Mouse (Mus musculus): ENCODE results near the gene Isg20l2. TPM values are rescaled to one million over a fixed set of nuclear protein-coding genes. Genes with fewer than 3 reads are reported as not detected.

Isg20l2 gene
- total and polyA plus RNA-seq, 2 experiments from 2014 or later = 8.2 to 16.2 TPM

- Histone ChIP-seq H3K36me3 (replicated peaks; ENCODE audit: control insufficient read depth, insufficient read depth, low read length) (peaks cover 52% of the 10 kb centered on the region), H3K4me2 (ENCODE audit: low read depth, low read length) (peak overlapping the region; percentile 82), H3K9ac (replicated peaks; ENCODE audit: low read depth, low read length) (peak overlapping the region; percentile 89), H3K27me3 (ENCODE audit: control insufficient read depth, insufficient read depth, low read length) (no peaks in the 10 kb centered on the region), H3K9me3 (replicated peaks; ENCODE audit: control insufficient read depth, low read length) (no peaks in the 10 kb centered on the region), H3K4me3 (ENCODE audit: low read depth, low read length) (peak overlapping the region; percentile 65), H3K27ac (ENCODE audit: low read depth) (0 out of 2 replicates have a peak overlapping the region, but pooled peaks have one; percentile 86), H3K4me1 (ENCODE audit: control insufficient read depth, insufficient read depth) (peaks cover 5% of the 10 kb centered on the region; the same call in 1 of the 2 replicates)
- TF ChIP-seq EP300 (IDR thresholded peaks at IDR 0.05; ENCODE audit: low read depth) = no peak
- TF ChIP-seq CTCF (IDR thresholded peaks at IDR 0.05; ENCODE audit: low read depth) = no peak; the same call in 1 of the 2 replicates
- ATAC-seq (ENCODE audit: insufficient read depth, low read depth) (no peak), DNase-seq (ENCODE audit: low spot score) (no peak)
- WGBS = 63% methylated on average over 9 of the region's 9 CpGs
Observed at GRCm38 (mm10) chr3:87920270-87920943, 9.7 kb upstream of the Isg20l2 start.

GRCm38 (mm10) chr3:87924996-87925395, 5.1 kb upstream of the Isg20l2 start:
- H3K4me2 ChIP-seq (ENCODE audit: low read depth, low read length) = no peak overlapping the region
- peaks cover 10% of the 10 kb centered on the region for H3K4me1 ChIP-seq (ENCODE audit: control insufficient read depth, insufficient read depth)
- no peak for DNase-seq (ENCODE audit: low spot score)
- no peak overlapping the region for H3K27ac ChIP-seq (ENCODE audit: low read depth)
- WGBS = 79% methylated on average over 7 of the region's 7 CpGs
- ATAC-seq (ENCODE audit: insufficient read depth, low read depth) = no peak
- H3K4me3 ChIP-seq (ENCODE audit: low read depth, low read length) = no peak overlapping the region
- H3K9me3 ChIP-seq (replicated peaks; ENCODE audit: control insufficient read depth, low read length) = no peaks in the 10 kb centered on the region
- no peak overlapping the region for H3K9ac ChIP-seq (replicated peaks; ENCODE audit: low read depth, low read length)
- peaks cover 59% of the 10 kb centered on the region for H3K36me3 ChIP-seq (replicated peaks; ENCODE audit: control insufficient read depth, insufficient read depth, low read length)
- TF ChIP-seq EP300 (IDR thresholded peaks at IDR 0.05; ENCODE audit: low read depth) (no peak), CTCF (IDR thresholded peaks at IDR 0.05; ENCODE audit: low read depth) (no peak)
- H3K27me3 ChIP-seq (ENCODE audit: control insufficient read depth, insufficient read depth, low read length) = no peaks in the 10 kb centered on the region

DNA sequence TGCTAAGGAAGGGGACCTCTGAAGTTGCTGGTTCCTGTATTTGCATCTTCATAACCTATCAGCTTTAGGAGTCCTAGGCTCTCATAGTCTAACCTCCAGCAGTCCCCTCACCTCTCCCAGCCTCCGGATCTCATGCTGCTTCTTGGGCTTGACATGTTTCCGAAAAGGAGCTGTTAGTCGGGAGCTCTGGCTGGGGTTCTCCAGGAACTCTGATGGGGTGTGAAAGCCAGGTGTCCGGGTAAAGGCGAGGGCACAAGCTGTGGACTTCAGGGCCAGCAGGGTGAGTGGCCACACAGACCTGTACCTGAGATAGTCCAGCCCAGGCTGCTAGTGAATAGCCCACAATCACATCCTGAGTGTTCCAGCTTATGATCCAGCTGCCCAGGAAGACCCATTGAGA, 2.7 kb upstream of the Isg20l2 start:
- no peak overlapping the region for H3K9ac ChIP-seq (replicated peaks; ENCODE audit: low read depth, low read length)

GRCm38 (mm10) chr3:87929341-87930077, 605 bp upstream of the Isg20l2 start:
- DNase-seq (ENCODE audit: low spot score) (no peak), ATAC-seq (ENCODE audit: insufficient read depth, low read depth) (peak; percentile 14)
- Histone ChIP-seq H3K4me3 (ENCODE audit: low read depth, low read length) (peak overlapping the region; percentile 91), H3K27ac (ENCODE audit: low read depth) (peak overlapping the region; percentile 90), H3K9ac (replicated peaks; ENCODE audit: low read depth, low read length) (peak overlapping the region; percentile 92), H3K36me3 (replicated peaks; ENCODE audit: control insufficient read depth, insufficient read depth, low read length) (peaks cover 59% of the 10 kb centered on the region), H3K4me1 (ENCODE audit: control insufficient read depth, insufficient read depth) (peaks cover 14% of the 10 kb centered on the region), H3K9me3 (replicated peaks; ENCODE audit: control insufficient read depth, low read length) (no peaks in the 10 kb centered on the region), H3K27me3 (ENCODE audit: control insufficient read depth, insufficient read depth, low read length) (no peaks in the 10 kb centered on the region), H3K4me2 (ENCODE audit: low read depth, low read length) (peak overlapping the region; percentile 95)
- TF ChIP-seq EP300 (IDR thresholded peaks at IDR 0.05; ENCODE audit: low read depth) = no peak
- no peak for TF ChIP-seq CTCF (IDR thresholded peaks at IDR 0.05; ENCODE audit: low read depth)
- 4% methylated on average over 26 of the region's 26 CpGs for WGBS

More for the DNA sequence above, 2.7 kb upstream of the Isg20l2 start:
- H3K4me3 ChIP-seq (ENCODE audit: low read depth, low read length) = no peak overlapping the region
- H3K9me3 ChIP-seq (replicated peaks; ENCODE audit: control insufficient read depth, low read length) = no peaks in the 10 kb centered on the region
- DNase-seq (ENCODE audit: low spot score) = no peak
- 91% methylated on average over 5 of the region's 5 CpGs for WGBS
- peaks cover 61% of the 10 kb centered on the region for H3K36me3 ChIP-seq (replicated peaks; ENCODE audit: control insufficient read depth, insufficient read depth, low read length)
- TF ChIP-seq EP300 (IDR thresholded peaks at IDR 0.05; ENCODE audit: low read depth) (no peak), CTCF (IDR thresholded peaks at IDR 0.05; ENCODE audit: low read depth) (no peak)
- no peak overlapping the region for H3K27ac ChIP-seq (ENCODE audit: low read depth)
- H3K4me1 ChIP-seq (ENCODE audit: control insufficient read depth, insufficient read depth) = peaks cover 14% of the 10 kb centered on the region
- H3K27me3 ChIP-seq (ENCODE audit: control insufficient read depth, insufficient read depth, low read length) = no peaks in the 10 kb centered on the region
- H3K4me2 ChIP-seq (ENCODE audit: low read depth, low read length) = no peak overlapping the region
- no peak for ATAC-seq (ENCODE audit: insufficient read depth, low read depth)

DNA sequence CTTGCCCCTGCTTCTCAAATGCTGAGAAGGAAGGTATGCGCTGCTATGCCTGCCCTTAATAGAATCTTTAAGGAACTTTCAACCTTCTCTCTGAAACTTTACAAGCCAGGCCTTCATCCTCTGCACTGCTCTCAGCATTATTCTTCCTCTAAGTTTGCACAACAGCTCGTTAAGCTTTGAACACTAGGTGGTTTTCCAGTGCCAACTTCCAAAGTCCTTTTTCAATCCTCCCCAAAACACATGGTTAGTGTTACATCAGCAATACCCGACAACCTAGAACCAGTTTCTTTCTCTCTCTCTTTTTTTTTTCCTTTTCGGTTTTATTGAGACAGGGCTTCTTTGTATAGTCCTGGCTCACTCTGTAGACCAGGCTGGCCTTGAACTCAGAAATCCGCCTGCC, 3.9 kb downstream of the Isg20l2 start:
- peaks cover 55% of the 10 kb centered on the region for H3K36me3 ChIP-seq (replicated peaks; ENCODE audit: control insufficient read depth, insufficient read depth, low read length)

More for the DNA sequence above, 3.9 kb downstream of the Isg20l2 start:
- no peak overlapping the region for H3K4me2 ChIP-seq (ENCODE audit: low read depth, low read length)
- peaks cover 12% of the 10 kb centered on the region for H3K4me1 ChIP-seq (ENCODE audit: control insufficient read depth, insufficient read depth)
- ATAC-seq (ENCODE audit: insufficient read depth, low read depth) (no peak), DNase-seq (ENCODE audit: low spot score) (no peak)
- no peak for TF ChIP-seq EP300 (IDR thresholded peaks at IDR 0.05; ENCODE audit: low read depth)
- no peaks in the 10 kb centered on the region for H3K9me3 ChIP-seq (replicated peaks; ENCODE audit: control insufficient read depth, low read length)
- no peak overlapping the region for H3K27ac ChIP-seq (ENCODE audit: low read depth)
- no peak overlapping the region for H3K9ac ChIP-seq (replicated peaks; ENCODE audit: low read depth, low read length)
- no peak overlapping the region for H3K4me3 ChIP-seq (ENCODE audit: low read depth, low read length)
- 87% methylated on average over 5 of the region's 5 CpGs for WGBS
- H3K27me3 ChIP-seq (ENCODE audit: control insufficient read depth, insufficient read depth, low read length) = no peaks in the 10 kb centered on the region

All from heart, postnatal 0 days (tissue).